In genomic region chr10:79928907-79929701, GRCm38 (mm10) we compare ENCODE assay signal across 8 mouse cellular contexts. TPM values are rescaled to one million over a fixed set of nuclear protein-coding genes. Genes with fewer than 3 reads are reported as not detected.
DNase-seq lines count a peak whose midpoint lies in the region; ATAC-seq and TF ChIP-seq lines count a peak whose summit lies in the region.

No protein-coding gene starts in this region.

- TF ChIP-seq POLR2A in CH12.LX (IDR thresholded peaks at IDR 0.05; ENCODE audit: low read depth, low read length): 0 out of 2 replicates have a peak, but pooled peaks have one; percentile 36

- H3K27me3 ChIP-seq in erythroblast, embryonic 14.5 days (ENCODE audit: control insufficient read depth): peaks cover 1% of the 10 kb centered on the region; the same call in 1 of the 2 replicates
- H3K27me3 ChIP-seq in CH12.LX (replicated peaks): no peaks in the 10 kb centered on the region
- H3K27me3 ChIP-seq in forebrain, embryonic 14.5 days (replicated peaks; ENCODE audit: control insufficient read depth, insufficient read depth, low read length): no peaks in the 10 kb centered on the region
- H3K27me3 ChIP-seq in liver, embryonic 15.5 days: no peaks in the 10 kb centered on the region

- ATAC-seq in erythroblast, adult 5-6 weeks (replicated peaks; ENCODE audit: low FRiP score, poor library complexity, severe bottlenecking): no peak
- ATAC-seq in forebrain, embryonic 14.5 days: no peak
- ATAC-seq in liver, embryonic 15.5 days (ENCODE audit: insufficient read depth): no peak
- ATAC-seq in granulocyte monocyte progenitor cell, adult 5-6 weeks (replicated peaks; ENCODE audit: poor library complexity, severe bottlenecking): no peak

- TF ChIP-seq CTCF in CH12.LX (conservative IDR thresholded peaks at IDR 0.05 in 1 of 2, IDR thresholded peaks at IDR 0.05 in 1 of 2; ENCODE audit: low read depth in 2 of 2, low read length in 2 of 2): no peak

- H3K36me3 ChIP-seq in erythroblast, embryonic 14.5 days (ENCODE audit: control insufficient read depth): peaks cover 36% of the 10 kb centered on the region
- peaks cover 35 to 44% of the 10 kb centered on the region in 2 experiments for H3K36me3 ChIP-seq in CH12.LX (replicated peaks in 1 of 2; ENCODE audit: control insufficient read depth in 1 of 2, insufficient read depth in 1 of 2, low read length in 1 of 2)
- H3K36me3 ChIP-seq in forebrain, embryonic 14.5 days (ENCODE audit: control insufficient read depth, insufficient read depth, low read length): peaks cover 18% of the 10 kb centered on the region; the same call in 1 of the 2 replicates
- peaks cover 30% of the 10 kb centered on the region for H3K36me3 ChIP-seq in liver, embryonic 15.5 days (replicated peaks)

- dilution Hi-C loops in CH12.LX (cut with MboI; ENCODE audit: extremely low pct_ligation_motif_present, extremely low pct_unique_long_range_greater_than_20kb, low sequenced_read_pairs): no loop called here

- peak overlapping the region; percentile 78 for H3K4me2 ChIP-seq in CH12.LX (ENCODE audit: insufficient read depth, low read depth, poor library complexity, severe bottlenecking)
- H3K4me2 ChIP-seq in forebrain, embryonic 14.5 days (ENCODE audit: low read length): peak overlapping the region; percentile 78
- H3K4me2 ChIP-seq in liver, embryonic 15.5 days: peak overlapping the region; percentile 98

- DNase-seq in CH12.LX (ENCODE audit: extremely low read depth): no peak
- peak; percentile 27 for DNase-seq in forebrain, embryonic 14.5 days (ENCODE audit: low spot score)
- no peak for DNase-seq in ovary, postnatal 36 days (ENCODE audit: low spot score)
- no peak for DNase-seq in adrenal gland, postnatal 4 days (ENCODE audit: low spot score in 2 of 2)

- no peaks in the 10 kb centered on the region for H3K9me3 ChIP-seq in erythroblast, embryonic 14.5 days (ENCODE audit: control insufficient read depth, low read length)
- H3K9me3 ChIP-seq in CH12.LX (replicated peaks; ENCODE audit: low read length): no peaks in the 10 kb centered on the region
- H3K9me3 ChIP-seq in forebrain, embryonic 14.5 days (replicated peaks; ENCODE audit: control insufficient read depth, low read length): no peaks in the 10 kb centered on the region
- no peaks in the 10 kb centered on the region for H3K9me3 ChIP-seq in liver, embryonic 15.5 days (replicated peaks)

- peak overlapping the region; percentile 65 for H3K27ac ChIP-seq in CH12.LX (ENCODE audit: insufficient read depth, low read depth)
- H3K27ac ChIP-seq in forebrain, embryonic 14.5 days (ENCODE audit: low read depth, low read length): peak overlapping the region; percentile 9; the same call in 1 of the 2 replicates
- H3K27ac ChIP-seq in liver, embryonic 15.5 days (replicated peaks): peak overlapping the region; percentile 63

- 37% methylated on average over 9 of the region's 9 CpGs for WGBS in forebrain, embryonic 14.5 days
- 26% methylated on average over 9 of the region's 9 CpGs for WGBS in liver, embryonic 15.5 days (ENCODE audit: insufficient replicate concordance)

- in situ Hi-C loops in CH12.LX (cut with MboI; ENCODE audit: low pct_ligation_motif_present, low pct_unique_long_range_greater_than_20kb, low sequenced_read_pairs): loop anchor here (5.0 kb wide), 2 partner anchors 33 to 37 kb away; partner anchors contain the start of genes Cfd and Wdr18

- no peak for TF ChIP-seq RAD21 in CH12.LX (IDR thresholded peaks at IDR 0.05; ENCODE audit: low read depth, low read length)

- peak overlapping the region; percentile 39 for H3K4me3 ChIP-seq in erythroblast, embryonic 14.5 days (replicated peaks)
- H3K4me3 ChIP-seq in CH12.LX (replicated peaks in 1 of 3; ENCODE audit: low read depth in 2 of 3, low read length in 2 of 3, poor library complexity in 1 of 3): peak overlapping the region; percentile 72 to 96 (median 91)
- H3K4me3 ChIP-seq in forebrain, embryonic 14.5 days (ENCODE audit: low read depth, low read length): peak overlapping the region; percentile 91
- H3K4me3 ChIP-seq in liver, embryonic 15.5 days (replicated peaks): peak overlapping the region; percentile 83

- TF ChIP-seq EP300 in CH12.LX (IDR thresholded peaks at IDR 0.05; ENCODE audit: low read length): no peak

- H3K4me1 ChIP-seq in erythroblast, embryonic 14.5 days (ENCODE audit: control insufficient read depth): peaks cover 56% of the 10 kb centered on the region
- H3K4me1 ChIP-seq in CH12.LX (ENCODE audit: control insufficient read depth in 1 of 2, insufficient read depth in 2 of 2): peaks cover 20 to 66% of the 10 kb centered on the region in 2 experiments
- H3K4me1 ChIP-seq in forebrain, embryonic 14.5 days (ENCODE audit: control insufficient read depth, insufficient read depth, low read length): peaks cover 12% of the 10 kb centered on the region; the same call in 1 of the 2 replicates
- H3K4me1 ChIP-seq in liver, embryonic 15.5 days (replicated peaks): peaks cover 89% of the 10 kb centered on the region

- H3K9ac ChIP-seq in CH12.LX (ENCODE audit: insufficient read depth, low read depth): peak overlapping the region; percentile 98
- peak overlapping the region; percentile 46 for H3K9ac ChIP-seq in forebrain, embryonic 14.5 days (ENCODE audit: low read length)
- H3K9ac ChIP-seq in liver, embryonic 15.5 days: peak overlapping the region; percentile 40

- H3K79me2 ChIP-seq in CH12.LX (replicated peaks; ENCODE audit: control insufficient read depth, extremely low read depth, insufficient read depth, poor library complexity, severe bottlenecking): peaks cover 72% of the 10 kb centered on the region

RNA-seq across cellular contexts. Expression of gene Arid3a, which starts 2.3 kb away (rescaled TPM):
- 1.0 and 1.4 TPM in 2 replicates for polyA plus RNA-seq in erythroblast, embryonic 14.5 days (2012)
- 6.3 and 8.8 TPM in 2 replicates for total RNA-seq in erythroblast, adult 5-6 weeks (2015; ENCODE audit: low replicate concordance)
- total RNA-seq in erythroblast, adult 5-6 weeks (2017; ENCODE audit: low replicate concordance): 10.5 and 14.7 TPM in 2 replicates
- total RNA-seq in CH12.LX (2012; rRNA removed) (114 and 161 TPM in 2 replicates), CH12.LX (2014; rRNA removed) (45.9 and 48.4 TPM in 2 replicates)
- polyA plus RNA-seq in CH12.LX (2012; ENCODE audit: insufficient read length, low read depth): 84.7 and 94.4 TPM in 2 replicates
- polyA plus RNA-seq in forebrain, embryonic 14.5 days (2014; fragmentation: Nextera tagmentation; extraction: Ambion mirVana): 1.1 and 2.3 TPM in 2 replicates
- 6.1 and 7.4 TPM in 2 replicates for polyA plus RNA-seq in liver, embryonic 15.5 days (2015; fragmentation: Nextera tagmentation; extraction: Ambion mirVana)
- 21.2 and 22.5 TPM in 2 replicates for total RNA-seq in granulocyte monocyte progenitor cell, adult 5-6 weeks (2014; fragmentation: Nextera tagmentation)
- 32.4 and 36.7 TPM in 2 replicates for total RNA-seq in granulocyte monocyte progenitor cell, adult 5-6 weeks (2017)
- total RNA-seq in adrenal gland, postnatal 4 days (2021): 10 to 100 TPM; 12.6 to 15.9 TPM

RNA-seq across cellular contexts. Expression of gene R3hdm4, which starts 8.1 kb away (rescaled TPM):
- polyA plus RNA-seq in erythroblast, embryonic 14.5 days (2012): 9.9 and 13.0 TPM in 2 replicates
- total RNA-seq in erythroblast, adult 5-6 weeks (2015; ENCODE audit: low replicate concordance): 42.8 and 46.1 TPM in 2 replicates
- total RNA-seq in erythroblast, adult 5-6 weeks (2017; ENCODE audit: low replicate concordance): 25.0 and 28.3 TPM in 2 replicates
- total RNA-seq in CH12.LX (2012; rRNA removed): 20.9 and 22.3 TPM in 2 replicates
- 8.9 and 10.5 TPM in 2 replicates for total RNA-seq in CH12.LX (2014; rRNA removed)
- polyA plus RNA-seq in CH12.LX (2012; ENCODE audit: insufficient read length, low read depth): 53.2 and 59.4 TPM in 2 replicates
- polyA plus RNA-seq in forebrain, embryonic 14.5 days (2014; fragmentation: Nextera tagmentation; extraction: Ambion mirVana): 175 and 197 TPM in 2 replicates
- polyA plus RNA-seq in liver, embryonic 15.5 days (2015; fragmentation: Nextera tagmentation; extraction: Ambion mirVana): 52.4 and 55.6 TPM in 2 replicates
- total RNA-seq in granulocyte monocyte progenitor cell, adult 5-6 weeks (2014; fragmentation: Nextera tagmentation): 62.9 and 64.6 TPM in 2 replicates
- total RNA-seq in granulocyte monocyte progenitor cell, adult 5-6 weeks (2017): 39.1 and 40.4 TPM in 2 replicates
- total RNA-seq in adrenal gland, postnatal 4 days (2021): 100 to 1,000 TPM; 119 to 133 TPM

RNA-seq across cellular contexts. Expression of gene Kiss1r, which starts 12.3 kb away (rescaled TPM):
- 0.01 TPM in 1 of 2 replicates, not detected in the other for polyA plus RNA-seq in erythroblast, embryonic 14.5 days (2012)
- total RNA-seq in erythroblast, adult 5-6 weeks (2015; ENCODE audit: low replicate concordance): not detected in 2 replicates
- 0.14 TPM in 1 of 2 replicates, not detected in the other for total RNA-seq in erythroblast, adult 5-6 weeks (2017; ENCODE audit: low replicate concordance)
- total RNA-seq in CH12.LX (2012; rRNA removed) (0.21 and 0.76 TPM in 2 replicates), CH12.LX (2014; rRNA removed) (0.24 and 0.32 TPM in 2 replicates)
- polyA plus RNA-seq in CH12.LX (2012; ENCODE audit: insufficient read length, low read depth): 0.17 and 0.20 TPM in 2 replicates
- 1.6 and 1.8 TPM in 2 replicates for polyA plus RNA-seq in forebrain, embryonic 14.5 days (2014; fragmentation: Nextera tagmentation; extraction: Ambion mirVana)
- polyA plus RNA-seq in liver, embryonic 15.5 days (2015; fragmentation: Nextera tagmentation; extraction: Ambion mirVana): 0.32 and 0.37 TPM in 2 replicates
- total RNA-seq in granulocyte monocyte progenitor cell, adult 5-6 weeks (2014; fragmentation: Nextera tagmentation): not detected in 2 replicates
- total RNA-seq in granulocyte monocyte progenitor cell, adult 5-6 weeks (2017): 0.26 TPM in 1 of 2 replicates, not detected in the other
- 1 to 10 TPM in 1 of 2 experiments, under 1 TPM in 1; 0.87 to 1.6 TPM for total RNA-seq in adrenal gland, postnatal 4 days (2021)

RNA-seq across cellular contexts. Expression of gene Gm26602, which starts 18.4 kb away (rescaled TPM):
- 0.21 TPM in 1 of 2 replicates, not detected in the other for polyA plus RNA-seq in erythroblast, embryonic 14.5 days (2012)
- not detected in 2 replicates for total RNA-seq in erythroblast, adult 5-6 weeks (2015; ENCODE audit: low replicate concordance)
- total RNA-seq in erythroblast, adult 5-6 weeks (2017; ENCODE audit: low replicate concordance): not detected in 2 replicates
- 6.0 and 8.1 TPM in 2 replicates for total RNA-seq in CH12.LX (2012; rRNA removed)
- not detected in 2 replicates for total RNA-seq in CH12.LX (2014; rRNA removed)
- polyA plus RNA-seq in CH12.LX (2012; ENCODE audit: insufficient read length, low read depth): not detected in 2 replicates
- 6.0 and 21.9 TPM in 2 replicates for polyA plus RNA-seq in forebrain, embryonic 14.5 days (2014; fragmentation: Nextera tagmentation; extraction: Ambion mirVana)
- polyA plus RNA-seq in liver, embryonic 15.5 days (2015; fragmentation: Nextera tagmentation; extraction: Ambion mirVana): not detected in 2 replicates
- not detected in 2 replicates for total RNA-seq in granulocyte monocyte progenitor cell, adult 5-6 weeks (2014; fragmentation: Nextera tagmentation)
- 0.98 TPM in 1 of 2 replicates, not detected in the other for total RNA-seq in granulocyte monocyte progenitor cell, adult 5-6 weeks (2017)
- total RNA-seq in adrenal gland, postnatal 4 days (2021): not detected

RNA-seq across cellular contexts. Expression of gene Med16, which starts 20.4 kb away (rescaled TPM):
- polyA plus RNA-seq in erythroblast, embryonic 14.5 days (2012): 4.1 and 4.9 TPM in 2 replicates
- total RNA-seq in erythroblast, adult 5-6 weeks (2015; ENCODE audit: low replicate concordance): 5.9 and 11.3 TPM in 2 replicates
- total RNA-seq in erythroblast, adult 5-6 weeks (2017; ENCODE audit: low replicate concordance): 4.7 and 9.1 TPM in 2 replicates
- total RNA-seq in CH12.LX (2012; rRNA removed) (12.1 and 14.4 TPM in 2 replicates), CH12.LX (2014; rRNA removed) (8.7 and 10.2 TPM in 2 replicates)
- 20.7 and 22.8 TPM in 2 replicates for polyA plus RNA-seq in CH12.LX (2012; ENCODE audit: insufficient read length, low read depth)
- 40.5 and 47.6 TPM in 2 replicates for polyA plus RNA-seq in forebrain, embryonic 14.5 days (2014; fragmentation: Nextera tagmentation; extraction: Ambion mirVana)
- 16.4 and 18.0 TPM in 2 replicates for polyA plus RNA-seq in liver, embryonic 15.5 days (2015; fragmentation: Nextera tagmentation; extraction: Ambion mirVana)
- total RNA-seq in granulocyte monocyte progenitor cell, adult 5-6 weeks (2014; fragmentation: Nextera tagmentation): 14.1 and 20.3 TPM in 2 replicates
- total RNA-seq in granulocyte monocyte progenitor cell, adult 5-6 weeks (2017): 17.0 and 18.7 TPM in 2 replicates
- 10 to 100 TPM; 64.1 to 64.7 TPM for total RNA-seq in adrenal gland, postnatal 4 days (2021)

Comparison
In these comparisons a context has a peak if more than half of its experiments do, and no peak if none do; other contexts are left out.
1. H3K4me3 ChIP-seq: peak in every context shown above with its lines; median percentile 91 in CH12.LX; 91 in forebrain, embryonic 14.5 days; 83 in liver, embryonic 15.5 days; 39 in erythroblast, embryonic 14.5 days.
2. H3K27ac ChIP-seq: peak in every context shown above with its lines; median percentile 65 in CH12.LX; 63 in liver, embryonic 15.5 days; 9 in forebrain, embryonic 14.5 days.
3. H3K9ac ChIP-seq: peak in every context shown above with its lines; median percentile 98 in CH12.LX; 46 in forebrain, embryonic 14.5 days; 40 in liver, embryonic 15.5 days.